Mouse (Mus musculus): ENCODE measurements around the gene Ccn5. TPM values are rescaled to one million over a fixed set of nuclear protein-coding genes. Genes with fewer than 3 reads are reported as not detected.
A peak's percentile ranks its signal among the peaks of the same experiment; 100 is the strongest.

Gene Ccn5
- total and polyA plus RNA-seq, 3 experiments: 0.20 to 1.8 (median 1.2) TPM

- DNase-seq: no peak
These were observed 21.4 kb downstream of the Ccn5 start for GRCm38 (mm10) chr2:163842043-163842442.

GRCm38 (mm10) chr2:163853461-163853901 lies 32.8 kb downstream of the Ccn5 start, which contains the start of gene Kcnk15:
Gene Kcnk15, plus strand, starts transcription at chr2:163853651.
- DNase-seq: no peak

GRCm38 (mm10) chr2:163857233-163857632 lies 36.6 kb downstream of the Ccn5 start:
- DNase-seq: no peak

- peak; percentile 66 for DNase-seq
These were observed 37.7 kb downstream of the Ccn5 start for GRCm38 (mm10) chr2:163858254-163858947.

- no peak for DNase-seq
These were observed 44.6 kb downstream of the Ccn5 start for GRCm38 (mm10) chr2:163865311-163865710.

- DNase-seq: no peak
These were observed 45.4 kb downstream of the Ccn5 start for GRCm38 (mm10) chr2:163866061-163866460.

GRCm38 (mm10) chr2:163869783-163870182 lies 49.1 kb downstream of the Ccn5 start:
- no peak for DNase-seq

- DNase-seq: no peak
These were observed 50.6 kb downstream of the Ccn5 start for GRCm38 (mm10) chr2:163871266-163871665.

GRCm38 (mm10) chr2:163871906-163872305 lies 51.2 kb downstream of the Ccn5 start:
- DNase-seq: no peak

- DNase-seq: no peak
These were observed 54.2 kb downstream of the Ccn5 start for GRCm38 (mm10) chr2:163874877-163875276.

GRCm38 (mm10) chr2:163875484-163875883 lies 54.8 kb downstream of the Ccn5 start:
- peak; percentile 35 for DNase-seq

- no peak for DNase-seq
These were observed 56.3 kb downstream of the Ccn5 start for GRCm38 (mm10) chr2:163876830-163877498.

- DNase-seq: peak; percentile 85
These were observed 60.2 kb downstream of the Ccn5 start for GRCm38 (mm10) chr2:163880891-163881290.

Other genes starting within 250 kb of the Ccn5 start
- 10 to 100 TPM; 25.6 to 27.0 TPM for gene Ttpal, start 218.5 kb upstream of the Ccn5 start, total RNA-seq (2021)
- 27.3 and 32.3 TPM in 2 replicates for gene Ttpal, start 218.5 kb upstream of the Ccn5 start, polyA plus RNA-seq (2012; rRNA removed)
- gene Serinc3, start 175.7 kb upstream of the Ccn5 start, total RNA-seq (2021): 100 to 1,000 TPM; 482 to 621 TPM
- 402 and 442 TPM in 2 replicates for gene Serinc3, start 175.7 kb upstream of the Ccn5 start, polyA plus RNA-seq (2012; rRNA removed)
- gene Pkig, start 162.5 kb upstream of the Ccn5 start, total RNA-seq (2021): 10 to 100 TPM; 37.1 to 49.1 TPM
- gene Pkig, start 162.5 kb upstream of the Ccn5 start, polyA plus RNA-seq (2012; rRNA removed): 146 and 147 TPM in 2 replicates
- 1 to 10 TPM; 4.1 to 5.5 TPM for gene Ada, start 70.6 kb upstream of the Ccn5 start, total RNA-seq (2021)
- gene Ada, start 70.6 kb upstream of the Ccn5 start, polyA plus RNA-seq (2012; rRNA removed): 0.65 and 0.69 TPM in 2 replicates
- gene Kcnk15, start 32.8 kb downstream of the Ccn5 start, total RNA-seq (2021): not detected
- 0.19 TPM in 1 of 2 replicates, not detected in the other for gene Kcnk15, start 32.8 kb downstream of the Ccn5 start, polyA plus RNA-seq (2012; rRNA removed)
- 100 to 1,000 TPM in 1 of 2 experiments, 10 to 100 TPM in 1; 89.5 to 154 TPM for gene Rims4, start 97.8 kb downstream of the Ccn5 start, total RNA-seq (2021)
- 36.4 and 60.2 TPM in 2 replicates for gene Rims4, start 97.8 kb downstream of the Ccn5 start, polyA plus RNA-seq (2012; rRNA removed)
- 100 to 1,000 TPM; 260 to 298 TPM for gene Ywhab, start 174.1 kb downstream of the Ccn5 start, total RNA-seq (2021)
- 66.5 and 75.4 TPM in 2 replicates for gene Ywhab, start 174.1 kb downstream of the Ccn5 start, polyA plus RNA-seq (2012; rRNA removed)
- gene Pabpc1l, start 204.6 kb downstream of the Ccn5 start, total RNA-seq (2021): 1 to 10 TPM; 1.4 to 2.6 TPM
- gene Pabpc1l, start 204.6 kb downstream of the Ccn5 start, polyA plus RNA-seq (2012; rRNA removed): 0.36 and 1.1 TPM in 2 replicates
- gene Stk4, start 249.5 kb downstream of the Ccn5 start, total RNA-seq (2021): 10 to 100 TPM; 25.9 to 29.5 TPM
- 5.5 and 6.4 TPM in 2 replicates for gene Stk4, start 249.5 kb downstream of the Ccn5 start, polyA plus RNA-seq (2012; rRNA removed)